Mouse (Mus musculus) common myeloid progenitor, adult 5-6 weeks (primary cell): ENCODE results near the gene Limch1. TPM values are rescaled to one million over a fixed set of nuclear protein-coding genes. Genes with fewer than 3 reads are reported as not detected.
A peak's percentile ranks its signal among the peaks of the same experiment; 100 is the strongest.

ENCODE experiments used
- ATAC-seq: replicated peaks from 2 replicates; pipeline ENCODE4 v1.8.0; 2016; ENCODE audit warnings: low read depth, mild to moderate bottlenecking, moderate TSS enrichment, inconsistent platforms; ENCODE audit not compliant: poor library complexity, severe bottlenecking
- total RNA-seq: library from RNA; stranded (forward); fragments of 200-1000, 187-1606 nt; gene quantifications from 2 replicates; pipeline ENCODE4 v1.2.3, GENCODE M21; 2017

Gene Limch1
- total RNA-seq, 1 experiment from 2014 or later, result not detected

- no peak for ATAC-seq
Observed at GRCm38 (mm10) chr5:67002346-67002745, 256.7 kb downstream of the Limch1 start.

DNA sequence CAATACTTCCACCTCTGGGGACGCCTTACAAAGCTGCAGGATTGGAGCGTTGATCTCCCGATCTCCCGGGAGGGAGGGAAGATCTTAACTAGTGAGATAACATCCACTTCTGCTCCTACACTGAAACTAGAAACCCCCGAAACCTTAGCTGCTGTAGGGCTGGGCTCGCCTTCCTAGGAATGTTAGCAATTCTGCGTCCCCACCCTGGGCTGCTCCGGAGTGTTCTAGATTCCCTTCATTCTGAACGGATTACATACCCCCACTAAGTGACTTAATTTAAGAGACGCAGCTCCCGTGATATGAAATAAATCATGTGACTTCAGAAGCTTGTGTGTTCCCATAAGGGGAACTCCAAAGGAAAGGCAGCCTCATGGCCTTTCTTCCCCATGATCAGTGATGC lies 259.0 kb downstream of the Limch1 start:
- ATAC-seq, result no peak

GRCm38 (mm10) chr5:67011043-67011870 lies 265.6 kb downstream of the Limch1 start:
- no peak for ATAC-seq

GRCm38 (mm10) chr5:67011985-67012384 lies 266.4 kb downstream of the Limch1 start:
- no peak for ATAC-seq

DNA sequence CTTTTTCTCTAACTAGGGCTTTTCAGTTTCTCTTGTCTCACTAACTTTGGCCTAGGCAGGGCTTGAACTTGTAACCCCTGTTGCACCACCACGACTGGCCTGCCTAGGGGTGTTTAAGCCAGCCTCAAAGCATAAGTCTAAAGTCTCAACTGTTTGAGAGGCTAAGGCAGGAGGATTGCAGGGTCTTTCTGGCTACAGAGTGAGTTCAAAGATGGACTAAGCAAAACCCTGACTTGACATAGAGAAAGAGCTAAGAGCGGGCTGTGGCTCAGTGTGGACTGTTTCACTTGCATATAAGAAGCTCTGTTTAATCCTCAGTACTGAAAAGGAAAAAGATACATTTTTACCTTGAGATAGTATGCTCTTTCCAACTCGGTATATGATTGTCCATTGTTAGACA lies 268.3 kb downstream of the Limch1 start:
- ATAC-seq, result no peak

DNA sequence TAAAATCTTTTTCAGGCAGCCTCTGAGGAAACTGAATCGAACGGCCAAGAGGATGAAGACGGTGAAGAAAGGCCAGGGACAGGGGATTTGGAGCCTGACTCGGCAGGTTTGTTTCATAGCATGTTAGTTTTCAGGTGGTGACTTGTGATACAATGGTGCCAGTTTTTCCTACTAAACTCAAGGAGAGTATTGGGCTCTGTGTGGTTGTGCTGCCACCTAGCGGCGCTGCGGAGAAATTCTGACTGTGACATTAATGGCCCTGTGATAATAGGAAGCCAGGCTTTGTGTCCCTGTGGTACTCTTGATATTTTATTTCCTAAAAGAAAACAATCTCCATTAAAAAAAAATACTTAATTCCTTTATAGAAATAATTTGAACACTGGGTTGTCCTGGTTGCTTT lies 270.8 kb downstream of the Limch1 start:
- peak; percentile 87 for ATAC-seq

DNA sequence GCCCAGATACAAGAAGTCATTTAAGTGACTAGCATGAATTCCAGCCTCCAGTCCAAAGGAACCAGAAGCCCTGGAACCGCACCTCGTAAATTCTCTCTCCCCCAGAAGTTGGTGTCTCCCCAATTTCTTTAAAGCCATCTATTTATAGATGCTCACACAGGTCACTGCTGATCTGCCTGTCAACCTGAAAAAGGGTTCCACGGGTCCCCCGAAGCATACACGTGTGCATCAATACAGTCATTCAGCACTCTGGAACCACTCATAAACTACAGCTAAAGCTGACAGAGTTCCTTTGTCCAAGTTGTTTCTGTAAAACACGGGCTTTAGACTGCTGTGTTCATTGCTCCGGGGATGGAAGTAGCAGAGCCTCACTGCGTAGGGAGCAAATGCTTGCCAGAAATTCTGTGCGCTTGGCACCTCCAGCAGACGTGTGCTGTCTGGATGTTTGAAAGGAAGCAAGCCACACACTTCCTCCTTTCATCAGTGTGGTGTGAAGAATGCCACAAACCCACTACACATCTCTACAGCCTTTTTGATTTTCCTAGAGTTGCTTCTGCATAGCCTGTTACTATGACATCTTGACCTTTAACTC lies 278.9 kb downstream of the Limch1 start:
- ATAC-seq, result peak; percentile 52; the same call in 1 of the 2 replicates

DNA sequence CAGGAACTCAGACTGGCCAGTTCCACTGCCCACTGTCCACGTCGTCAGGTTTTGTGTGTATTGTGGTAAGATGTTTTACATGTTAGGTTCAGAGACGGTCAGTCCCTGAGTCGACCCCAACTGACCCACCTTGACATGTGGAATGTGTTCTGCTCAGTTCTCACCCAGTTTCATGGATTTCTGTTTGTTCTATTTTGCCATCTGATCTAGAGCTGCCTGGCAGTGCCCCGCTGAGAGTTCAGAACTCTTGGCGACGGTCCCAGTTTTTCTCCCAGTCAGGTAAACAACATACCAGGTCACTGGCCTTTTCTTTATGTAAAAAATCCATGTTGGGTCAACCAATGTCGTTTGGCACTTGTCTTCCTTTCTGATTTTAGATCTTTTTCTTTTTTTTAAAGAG lies 279.5 kb downstream of the Limch1 start:
- ATAC-seq, result no peak

DNA sequence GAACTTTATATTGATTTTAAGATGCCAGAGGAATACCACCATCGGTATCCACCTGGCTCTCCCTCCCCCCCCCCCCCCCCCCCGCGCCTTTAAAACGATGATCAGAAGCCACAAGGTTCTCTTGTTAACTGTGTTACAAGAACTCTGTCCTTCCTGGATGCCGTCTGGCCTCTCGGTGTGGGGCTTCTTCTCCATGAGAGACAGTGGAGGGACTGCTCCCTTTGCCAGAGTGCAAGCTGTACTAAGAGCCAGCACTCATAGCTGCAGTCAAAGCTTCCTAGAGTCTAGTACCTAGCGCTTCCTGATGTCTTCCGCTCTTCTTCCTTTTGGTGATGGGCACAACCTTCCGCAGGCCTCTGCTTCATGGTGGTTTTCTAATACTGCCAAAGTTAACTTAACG lies 280.0 kb downstream of the Limch1 start:
- no peak for ATAC-seq

DNA sequence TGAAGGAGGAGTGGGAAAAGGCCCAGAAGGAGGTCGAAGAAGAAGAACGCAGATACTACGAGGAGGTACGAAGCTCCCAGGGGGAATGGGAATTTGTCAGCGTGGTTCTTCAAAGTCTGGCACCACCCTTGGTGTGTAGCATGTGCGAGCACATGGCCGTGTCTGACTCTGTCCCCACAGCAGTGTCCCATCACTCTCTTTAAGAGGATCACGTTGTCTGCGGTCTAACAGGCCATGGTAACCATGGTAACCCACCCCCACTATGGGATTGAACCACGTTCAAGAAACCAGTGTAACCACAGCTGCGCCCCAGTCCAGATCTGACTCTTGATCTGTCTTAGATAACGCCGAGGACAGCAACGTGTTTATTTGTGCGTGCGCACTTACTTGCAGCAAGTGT lies 283.2 kb downstream of the Limch1 start:
- peak; percentile 47 for ATAC-seq

GRCm38 (mm10) chr5:67029946-67030345 lies 284.3 kb downstream of the Limch1 start:
- ATAC-seq, result no peak

DNA sequence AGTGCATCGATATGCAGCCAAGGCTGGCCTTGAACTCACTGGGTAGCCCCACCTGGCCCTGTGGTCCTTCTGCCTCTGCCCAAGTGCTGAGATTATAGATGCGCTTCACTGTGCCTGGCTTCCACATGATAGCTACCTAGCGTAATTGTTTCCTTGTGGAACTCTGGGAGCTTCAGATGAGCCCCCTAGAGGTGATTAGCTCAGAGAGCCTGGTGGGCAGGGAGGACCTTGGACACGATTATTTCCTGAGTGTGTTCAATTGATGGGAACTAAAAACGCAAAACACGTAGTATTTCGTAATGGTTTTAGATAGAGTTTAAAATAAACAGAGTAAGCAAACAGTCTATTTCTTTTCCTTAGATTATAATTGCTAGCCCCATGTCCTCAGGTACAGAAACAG lies 287.0 kb downstream of the Limch1 start:
- ATAC-seq, result no peak

DNA sequence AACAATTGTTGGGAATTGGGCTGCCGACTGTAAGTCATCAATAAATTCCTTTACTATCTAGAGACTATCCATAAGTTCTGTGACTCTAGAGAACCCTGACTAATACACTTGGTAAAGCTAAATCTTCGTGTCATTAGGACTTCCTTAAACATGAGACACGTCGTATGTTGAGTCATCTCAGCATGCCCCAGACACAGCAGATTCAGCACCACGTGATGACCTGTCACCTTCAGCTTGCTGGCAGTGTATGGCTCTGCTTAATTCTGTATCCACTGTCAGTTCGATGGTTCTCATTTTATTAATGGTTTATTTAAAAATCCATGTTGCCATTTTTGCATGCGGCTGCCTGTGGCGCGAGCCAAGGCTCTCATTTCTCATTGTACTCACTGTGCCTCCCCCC lies 298.3 kb downstream of the Limch1 start:
- no peak for ATAC-seq

DNA sequence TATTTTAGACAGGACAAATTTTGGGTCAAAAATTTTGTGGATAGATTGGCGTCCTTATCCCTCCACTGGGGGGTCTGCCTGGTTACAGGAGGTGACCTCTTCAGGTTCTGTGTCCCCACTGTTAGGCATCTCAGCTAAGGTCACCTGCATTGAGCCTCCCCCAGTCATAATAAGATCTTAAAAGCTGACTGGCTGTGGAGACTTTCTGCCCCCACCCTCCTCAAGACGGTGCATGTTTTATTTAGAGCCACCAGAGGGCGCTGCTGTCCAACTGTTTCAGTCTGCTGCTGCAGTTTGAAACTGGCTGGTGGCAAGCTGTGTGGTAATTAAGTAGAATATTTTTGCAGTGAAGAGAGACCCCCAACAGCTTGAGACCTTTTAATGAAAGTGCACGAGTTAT lies 302.4 kb downstream of the Limch1 start:
- ATAC-seq, result peak; percentile 79

DNA sequence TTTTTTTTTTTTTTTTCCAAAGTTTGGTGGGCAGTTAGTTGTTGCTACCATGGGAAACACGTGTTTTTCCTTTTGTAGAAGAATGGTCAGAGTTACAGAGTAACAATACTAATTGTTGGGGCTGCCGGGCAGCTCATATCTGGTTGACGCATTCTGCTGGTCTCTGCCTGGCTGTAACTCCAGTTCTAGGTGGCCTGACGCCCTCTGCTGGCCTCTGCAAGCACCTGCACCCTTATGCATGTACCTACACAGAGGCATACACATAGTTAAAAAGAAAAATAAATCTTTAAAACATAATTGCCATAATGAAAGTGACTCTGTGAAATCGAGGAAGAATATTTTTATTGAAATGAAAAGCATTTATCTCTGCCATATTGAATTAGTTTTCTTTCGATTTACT lies 312.2 kb downstream of the Limch1 start:
- no peak for ATAC-seq

GRCm38 (mm10) chr5:67060519-67060918 lies 314.9 kb downstream of the Limch1 start:
- 0 out of 2 replicates have a peak, but pooled peaks have one; percentile 22 for ATAC-seq

- 0 out of 2 replicates have a peak, but pooled peaks have one; percentile 15 for ATAC-seq
Observed at GRCm38 (mm10) chr5:67063596-67063995, 318.0 kb downstream of the Limch1 start.

DNA sequence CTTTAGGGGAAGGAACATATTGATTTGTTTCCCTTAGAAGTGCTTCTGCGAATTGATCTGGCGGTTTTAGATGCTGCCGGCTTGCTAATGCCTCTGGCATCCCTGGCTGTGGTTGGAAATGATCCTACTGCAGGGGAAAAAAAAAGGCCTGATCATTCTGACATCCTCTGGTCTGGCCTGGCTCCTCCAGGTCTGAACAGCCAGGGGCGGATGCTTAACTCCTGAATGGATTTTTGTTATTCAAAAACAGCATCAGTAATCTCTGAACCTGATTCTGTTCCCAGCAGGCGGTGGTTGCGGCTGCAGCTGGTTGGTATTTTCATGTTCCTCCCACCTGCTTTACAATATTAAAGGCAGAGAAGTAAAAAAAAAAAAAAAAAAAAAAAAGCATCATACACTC lies 337.5 kb downstream of the Limch1 start:
- ATAC-seq, result no peak

- no peak for ATAC-seq
Observed at GRCm38 (mm10) chr5:67090856-67091255, 345.2 kb downstream of the Limch1 start.

DNA sequence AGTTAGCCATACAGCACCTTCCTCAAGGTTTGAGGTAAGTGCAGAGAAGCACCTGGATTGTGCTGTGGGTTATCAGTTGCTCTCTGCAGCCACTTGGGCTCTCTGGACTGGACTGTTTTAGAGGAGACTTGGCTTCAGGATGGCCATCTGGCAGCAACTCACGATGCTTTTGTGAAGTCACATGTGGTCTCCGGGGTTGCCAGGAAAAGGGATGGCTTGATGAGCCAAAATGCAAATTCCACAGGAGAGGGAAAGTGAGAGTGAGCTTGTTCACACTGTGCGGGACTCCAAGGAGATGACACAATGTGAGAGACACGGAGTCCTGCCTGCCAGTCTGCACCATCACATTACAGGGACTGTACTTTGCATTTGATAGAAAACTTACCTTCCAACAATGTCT lies 346.1 kb downstream of the Limch1 start:
- no peak for ATAC-seq

GRCm38 (mm10) chr5:67093991-67094390 lies 348.4 kb downstream of the Limch1 start:
- ATAC-seq, result no peak

GRCm38 (mm10) chr5:67095153-67095552 lies 349.5 kb downstream of the Limch1 start:
- ATAC-seq, result no peak
